Mouse (Mus musculus) MEL (cell line): ENCODE data around the gene Lgi1. TPM values are rescaled to one million over a fixed set of nuclear protein-coding genes. Genes with fewer than 3 reads are reported as not detected.

Experiments
- DNase-seq: peaks from one replicate; pipeline ENCODE4 v3.0.0; 2011; ENCODE audit warnings: low read depth, low spot score
- H3K27ac ChIP-seq: 2 replicates; pipeline ENCODE4 v1.5.1; 2012; ENCODE audit warnings: low read depth, mild to moderate bottlenecking, control low read depth, low read length, moderate library complexity; ENCODE audit not compliant: control insufficient read depth
- H3K27me3 ChIP-seq, 2 experiments: fragments of 150-350 bp in 1 of 2; sonication (generic) in 1 of 2; 2 replicates each; pipeline ENCODE4 v1.6.1; 2012; ENCODE audit warnings: low read length in 2 of 2, mild to moderate bottlenecking in 2 of 2, improper control_type of control experiment in 1 of 2, moderate library complexity in 1 of 2; ENCODE audit not compliant: insufficient read depth in 2 of 2, control insufficient read depth in 1 of 2
- H3K36me3 ChIP-seq, 2 experiments: 2 replicates each; pipeline ENCODE4 v1.6.1; 2012 to 2014; ENCODE audit warnings: low read length in 2 of 2, improper control_type of control experiment in 1 of 2, inconsistent platforms in 1 of 2, mild to moderate bottlenecking in 1 of 2; ENCODE audit not compliant: insufficient read depth in 2 of 2, control insufficient read depth in 1 of 2
- H3K4me1 ChIP-seq, 2 experiments: fragments of 150-350 bp in 1 of 2; sonication (generic) in 1 of 2; 2 replicates each; pipeline ENCODE4 v1.6.1; 2012; ENCODE audit warnings: low read length in 2 of 2, improper control_type of control experiment in 1 of 2, mild to moderate bottlenecking in 1 of 2; ENCODE audit not compliant: insufficient read depth in 2 of 2, control insufficient read depth in 1 of 2
- H3K4me3 ChIP-seq, 2 experiments: fragments of 150-350 bp in 1 of 2; sonication (generic) in 1 of 2; 2 replicates each; pipeline ENCODE4 v1.5.1; 2012; ENCODE audit warnings: low read depth in 2 of 2, low read length in 2 of 2, mild to moderate bottlenecking in 2 of 2, moderate library complexity in 2 of 2, control low read depth in 1 of 2, improper control_type of control experiment in 1 of 2; ENCODE audit not compliant: control insufficient read depth in 1 of 2, insufficient read depth in 1 of 2
- H3K79me2 ChIP-seq: 2 replicates; pipeline ENCODE4 v1.6.1; 2012; ENCODE audit warnings: mild to moderate bottlenecking, low read length, moderate library complexity; ENCODE audit not compliant: control insufficient read depth, poor library complexity, insufficient read depth
- H3K9ac ChIP-seq: 2 replicates; pipeline ENCODE4 v1.6.1; 2012; ENCODE audit warnings: low read depth, mild to moderate bottlenecking, control low read depth, low read length, moderate library complexity; ENCODE audit not compliant: control insufficient read depth, poor library complexity, severe bottlenecking
- H3K9me3 ChIP-seq: fragments of 150-350 bp; sonication (generic); replicated peaks from 2 replicates; pipeline ENCODE4 v1.6.1; 2012; ENCODE audit warnings: mild to moderate bottlenecking, low read length, improper control_type of control experiment, moderate library complexity; ENCODE audit not compliant: insufficient read depth
- BHLHE40 ChIP-seq: IDR thresholded peaks from 2 replicates; pipeline ENCODE4 v1.6.1; 2012; ENCODE audit warnings: low read depth, mild to moderate bottlenecking, inconsistent platforms, low read length, improper control_type of control experiment, borderline replicate concordance
- E2F4 ChIP-seq: IDR thresholded peaks from 2 replicates; pipeline ENCODE4 v1.6.1; 2011; ENCODE audit warnings: low read depth, low read length, improper control_type of control experiment, borderline replicate concordance
- ELF1 ChIP-seq: IDR thresholded peaks from 2 replicates; pipeline ENCODE4 v1.6.1; 2014; ENCODE audit warnings: low read depth, mild to moderate bottlenecking, inconsistent platforms, low read length, improper control_type of control experiment, moderate library complexity
- EP300 ChIP-seq, 2 experiments: IDR thresholded peaks; 2 replicates each; pipeline ENCODE4 v1.6.1; 2011; ENCODE audit warnings: improper control_type of control experiment in 2 of 2, low read length in 2 of 2, low read depth in 1 of 2, mild to moderate bottlenecking in 1 of 2
- ETS1 ChIP-seq: IDR thresholded peaks from 2 replicates; pipeline ENCODE4 v1.6.1; 2012; ENCODE audit warnings: low read depth, mild to moderate bottlenecking, inconsistent platforms, low read length, improper control_type of control experiment, moderate library complexity
- GABPA ChIP-seq: IDR thresholded peaks from 2 replicates; pipeline ENCODE4 v1.6.1; 2012; ENCODE audit warnings: low read depth, mild to moderate bottlenecking, inconsistent platforms, low read length, improper control_type of control experiment, moderate library complexity
- HCFC1 ChIP-seq: IDR thresholded peaks from 2 replicates; pipeline ENCODE4 v1.6.1; 2012; ENCODE audit warnings: low read depth, mild to moderate bottlenecking, inconsistent platforms, low read length, improper control_type of control experiment, moderate library complexity
- KAT2A ChIP-seq: conservative IDR thresholded peaks from 2 replicates; pipeline ENCODE4 v1.6.1; 2012; ENCODE audit warnings: low read depth, low read length, improper control_type of control experiment, inconsistent platforms
- MAFK ChIP-seq: IDR thresholded peaks from 2 replicates; pipeline ENCODE4 v1.6.1; 2011; ENCODE audit warnings: low read depth, mild to moderate bottlenecking, low read length, improper control_type of control experiment, borderline replicate concordance
- MAX ChIP-seq: IDR thresholded peaks from 2 replicates; pipeline ENCODE4 v1.6.1; 2011; ENCODE audit warnings: low read length, improper control_type of control experiment
- MAZ ChIP-seq: IDR thresholded peaks from 2 replicates; pipeline ENCODE4 v1.6.1; 2012; ENCODE audit warnings: low read depth, mild to moderate bottlenecking, inconsistent platforms, low read length, improper control_type of control experiment
- MXI1 ChIP-seq: IDR thresholded peaks from 2 replicates; pipeline ENCODE4 v1.6.1; 2011; ENCODE audit warnings: mild to moderate bottlenecking, low read depth, low read length, improper control_type of control experiment
- MYB ChIP-seq: IDR thresholded peaks from 2 replicates; pipeline ENCODE4 v1.6.1; 2011; ENCODE audit warnings: mild to moderate bottlenecking, low read depth, low read length, improper control_type of control experiment
- MYC ChIP-seq: IDR thresholded peaks from 2 replicates; pipeline ENCODE4 v1.6.1; 2011; ENCODE audit warnings: low read depth, mild to moderate bottlenecking, low read length, improper control_type of control experiment, moderate library complexity
- NELFE ChIP-seq: IDR thresholded peaks from 2 replicates; pipeline ENCODE4 v1.6.1; 2011; ENCODE audit warnings: low read depth, low read length, improper control_type of control experiment
- POLR2AphosphoS2 ChIP-seq: IDR thresholded peaks from 2 replicates; pipeline ENCODE4 v1.6.1; 2011; ENCODE audit warnings: low read length, improper control_type of control experiment
- POLR2AphosphoS5 ChIP-seq: IDR thresholded peaks from 2 replicates; pipeline ENCODE4 v1.6.1; 2012; ENCODE audit warnings: low read depth, borderline replicate concordance, mild to moderate bottlenecking, inconsistent platforms, low read length, moderate library complexity, mixed read lengths
- RAD21 ChIP-seq: IDR thresholded peaks from 2 replicates; pipeline ENCODE4 v1.6.1; 2011; ENCODE audit warnings: mild to moderate bottlenecking, low read depth, low read length, improper control_type of control experiment
- RCOR1 ChIP-seq: IDR thresholded peaks from 2 replicates; pipeline ENCODE4 v1.6.1; 2012; ENCODE audit warnings: low read depth, mild to moderate bottlenecking, inconsistent platforms, low read length, improper control_type of control experiment
- SIN3A ChIP-seq: IDR thresholded peaks from 2 replicates; pipeline ENCODE4 v1.6.1; 2012; ENCODE audit warnings: low read length, improper control_type of control experiment, inconsistent platforms
- TAL1 ChIP-seq: IDR thresholded peaks from 2 replicates; pipeline ENCODE4 v1.6.1; 2012; ENCODE audit warnings: mild to moderate bottlenecking, inconsistent platforms, low read length, moderate library complexity, mixed read lengths
- TBP ChIP-seq: IDR thresholded peaks from 2 replicates; pipeline ENCODE4 v1.8.0; 2011; ENCODE audit warnings: low read depth, low read length, improper control_type of control experiment
- ZC3H11A ChIP-seq: IDR thresholded peaks from 2 replicates; pipeline ENCODE4 v1.6.1; 2012; ENCODE audit warnings: low read depth, mild to moderate bottlenecking, inconsistent platforms, low read length, improper control_type of control experiment
- ZKSCAN1 ChIP-seq: IDR thresholded peaks from 2 replicates; pipeline ENCODE4 v1.6.1; 2012; ENCODE audit warnings: low read depth, mild to moderate bottlenecking, inconsistent platforms, low read length, improper control_type of control experiment, moderate library complexity
- ZMIZ1 ChIP-seq: IDR thresholded peaks from 2 replicates; pipeline ENCODE4 v1.6.1; 2012; ENCODE audit warnings: low read depth, mild to moderate bottlenecking, inconsistent platforms, low read length, improper control_type of control experiment, moderate library complexity
- polyA plus RNA-seq, 2 experiments: library from polyadenylated mRNA; stranded (reverse) in 1 of 2; unstranded in 1 of 2; fragments of >175 nt in 1 of 2; fragments of >200 nt in 1 of 2; gene quantifications; 2 replicates each; pipeline versions ENCODE4 v1.2.1 to v1.2.4; 2012; ENCODE audit warnings: low replicate concordance in 2 of 2, low read depth in 1 of 2; ENCODE audit not compliant: insufficient read length in 2 of 2, insufficient read depth in 1 of 2, missing spikeins in 1 of 2
- total RNA-seq: library from RNA; depleted of rRNA; stranded (reverse); fragments of 300-350 nt; gene quantifications from 2 replicates; pipeline ENCODE4 v1.2.3, GENCODE M21; 2012

Lgi1 gene
- total and polyA plus RNA-seq, 3 experiments, result 0.01 TPM; not detected in 2

DNA sequence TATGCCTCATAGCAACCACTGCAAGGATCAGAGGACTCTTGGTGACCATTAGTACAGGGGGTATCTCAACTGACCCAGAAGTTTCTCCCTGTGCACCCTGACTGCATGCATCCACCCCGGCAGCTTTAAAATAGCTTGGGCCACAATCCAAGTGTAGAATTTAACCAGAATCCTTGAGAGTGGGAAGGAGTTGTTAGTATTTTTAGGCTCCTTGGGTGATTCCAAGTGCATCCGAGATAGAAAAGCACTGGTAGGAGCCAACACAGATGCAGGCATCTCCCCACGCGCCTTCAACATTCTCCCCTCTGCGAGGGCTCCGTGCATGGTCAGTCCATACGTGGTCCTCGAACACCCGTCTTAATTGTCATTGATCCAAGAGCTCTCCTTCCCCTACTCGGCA is 15.9 kb downstream of the Lgi1 start:
- Histone ChIP-seq H3K4me1 (no peaks in the 10 kb centered on the region), H3K9ac (no peak overlapping the region), H3K36me3 (no peaks in the 10 kb centered on the region), H3K79me2 (no peaks in the 10 kb centered on the region), H3K27me3 (peaks cover 3% of the 10 kb centered on the region in 2 experiments; a peak in 2 of 4 replicates), H3K4me3 (no peak overlapping the region), H3K9me3 (no peaks in the 10 kb centered on the region), H3K27ac (no peak overlapping the region)
- TF ChIP-seq HCFC1 (no peak), RAD21 (no peak), EP300 (IDR thresholded peaks at IDR 0.05; ENCODE audit: low read depth in 1 of 2, low read length in 2 of 2) (no peak), E2F4 (no peak), MYC (no peak), POLR2AphosphoS5 (no peak)
- no peak for DNase-seq

DNA sequence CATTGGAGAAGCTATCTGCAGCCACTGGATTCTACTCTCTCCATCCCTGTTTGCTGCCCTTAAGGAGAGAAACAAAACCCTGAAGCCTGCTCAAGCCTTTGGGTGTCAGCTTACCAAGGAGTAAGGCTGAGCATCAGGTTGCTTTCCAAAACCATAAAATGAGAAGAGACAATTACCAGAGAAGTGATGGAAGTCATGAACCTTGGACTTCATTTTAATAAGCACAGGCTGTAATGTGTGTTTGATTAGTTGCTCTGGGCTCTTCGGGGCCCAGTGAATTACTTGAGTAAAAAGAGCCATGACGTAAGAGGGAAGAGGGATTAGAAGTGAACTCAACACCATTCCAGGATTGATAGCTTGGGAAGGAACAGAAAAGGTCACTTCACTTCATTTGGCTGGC is 18.1 kb downstream of the Lgi1 start:
- no peak for DNase-seq
- no peaks in the 10 kb centered on the region for H3K9me3 ChIP-seq

DNA sequence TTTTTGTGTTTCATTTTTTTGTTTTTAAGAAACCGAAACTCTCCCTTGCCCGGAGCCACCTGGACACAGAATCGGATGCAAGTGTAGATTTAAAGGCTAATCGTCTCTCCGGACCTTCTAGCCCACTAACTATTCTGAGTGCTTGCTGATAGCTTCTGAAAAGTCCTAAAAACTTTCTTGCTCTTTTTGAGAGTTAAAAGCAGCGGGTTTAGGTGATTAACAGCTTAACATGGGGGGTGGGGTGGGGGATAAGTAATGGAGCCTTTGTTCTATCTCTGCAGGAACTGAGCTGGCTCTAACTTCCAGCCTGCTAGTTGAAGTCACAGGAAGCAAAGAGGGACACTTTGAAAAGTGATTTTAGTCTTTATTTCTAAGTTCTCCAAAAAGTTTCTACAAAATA is 24.2 kb downstream of the Lgi1 start:
- no peaks in the 10 kb centered on the region for H3K36me3 ChIP-seq
- no peaks in the 10 kb centered on the region for H3K79me2 ChIP-seq
- DNase-seq, result no peak
- no peaks in the 10 kb centered on the region for H3K9me3 ChIP-seq
- H3K27ac ChIP-seq, result no peak overlapping the region
- no peaks in the 10 kb centered on the region for H3K4me1 ChIP-seq
- H3K27me3 ChIP-seq, result no peaks in the 10 kb centered on the region
- H3K4me3 ChIP-seq, result no peak overlapping the region
- no peak overlapping the region for H3K9ac ChIP-seq
- TF ChIP-seq NELFE (no peak), E2F4 (no peak), POLR2AphosphoS2 (no peak), MXI1 (no peak), ZKSCAN1 (no peak), ETS1 (no peak), MAFK (no peak), BHLHE40 (no peak), MAX (no peak), TAL1 (no peak), ZC3H11A (no peak)
- TF ChIP-seq, all 39 proteins: peak for 0

More for the DNA sequence above, 18.1 kb downstream of the Lgi1 start:
- H3K36me3 ChIP-seq, result no peaks in the 10 kb centered on the region
- no peaks in the 10 kb centered on the region for H3K79me2 ChIP-seq
- H3K4me1 ChIP-seq, result no peaks in the 10 kb centered on the region
- H3K4me3 ChIP-seq, result no peak overlapping the region
- peaks cover 3% of the 10 kb centered on the region in 2 experiments; a peak in 2 of 4 replicates for H3K27me3 ChIP-seq
- H3K9ac ChIP-seq, result no peak overlapping the region
- TF ChIP-seq RCOR1 (no peak), ELF1 (no peak), MAZ (no peak), ZKSCAN1 (no peak), TBP (no peak), SIN3A (no peak), GABPA (no peak), MYB (no peak), MXI1 (no peak), ZMIZ1 (no peak), NELFE (no peak), KAT2A (no peak), POLR2AphosphoS2 (no peak)
- H3K27ac ChIP-seq, result no peak overlapping the region
